Mouse (Mus musculus) testis, adult 2 months (tissue): ENCODE results near the gene Zfyve27. TPM values are rescaled to one million over a fixed set of nuclear protein-coding genes. Genes with fewer than 3 reads are reported as not detected.
A peak's percentile ranks its signal among the peaks of the same experiment; 100 is the strongest.

Experiments used
- H3K27ac ChIP-seq: fragments of 200-500 bp; 2 replicates; pipeline ENCODE4 v1.5.1; 2012; ENCODE audit warnings: low read depth, low read length; ENCODE audit not compliant: control insufficient read depth, insufficient read depth
- H3K27me3 ChIP-seq: fragments of 200-500 bp; 2 replicates; pipeline ENCODE4 v1.6.1; 2012; ENCODE audit warnings: mild to moderate bottlenecking, low read length, moderate library complexity; ENCODE audit not compliant: control insufficient read depth, insufficient read depth
- H3K36me3 ChIP-seq: fragments of 200-500 bp; 2 replicates; pipeline ENCODE4 v1.6.1; 2012; ENCODE audit warnings: mild to moderate bottlenecking, low read length; ENCODE audit not compliant: control insufficient read depth, insufficient read depth
- H3K4me1 ChIP-seq: fragments of 200-500 bp; 2 replicates; pipeline ENCODE4 v1.6.1; 2012; ENCODE audit warnings: low read length; ENCODE audit not compliant: control insufficient read depth, insufficient read depth
- H3K4me3 ChIP-seq: fragments of 200-500 bp; 2 replicates; pipeline ENCODE4 v1.5.1; 2012; ENCODE audit warnings: low read depth, mild to moderate bottlenecking, low read length, moderate library complexity, mixed read lengths; ENCODE audit not compliant: control insufficient read depth
- CTCF ChIP-seq: fragments of 200-500 bp; IDR thresholded peaks from 2 replicates; pipeline ENCODE4 v1.5.1; 2012; ENCODE audit warnings: low read depth, mild to moderate bottlenecking, inconsistent platforms, low read length, moderate library complexity; ENCODE audit not compliant: control insufficient read depth, insufficient read depth, insufficient replicate concordance
- POLR2A ChIP-seq: fragments of 200-500 bp; IDR thresholded peaks from 2 replicates; pipeline ENCODE4 v1.6.1; 2012; ENCODE audit warnings: low read depth, mild to moderate bottlenecking, inconsistent platforms, low read length, moderate library complexity; ENCODE audit not compliant: control insufficient read depth
- polyA plus RNA-seq: library from polyadenylated mRNA; depleted of rRNA; stranded (reverse); fragments of >200 nt; gene quantifications from 2 replicates; pipeline ENCODE4 v1.2.3, GENCODE M21; 2012

The Zfyve27 gene
- polyA plus RNA-seq, 1 experiment: 60.3 TPM

- no peak overlapping the region for H3K27ac ChIP-seq
- H3K4me1 ChIP-seq: peaks cover 10% of the 10 kb centered on the region
- no peak overlapping the region for H3K4me3 ChIP-seq
- TF ChIP-seq CTCF (no peak), POLR2A (no peak)
- H3K36me3 ChIP-seq: no peaks in the 10 kb centered on the region; the same call in 1 of the 2 replicates
- no peaks in the 10 kb centered on the region for H3K27me3 ChIP-seq
These were observed 37.5 kb upstream of the Zfyve27 start for GRCm38 (mm10) chr19:42126219-42126605.

- Histone ChIP-seq H3K27ac (no peak overlapping the region), H3K36me3 (no peaks in the 10 kb centered on the region), H3K4me3 (no peak overlapping the region), H3K27me3 (no peaks in the 10 kb centered on the region), H3K4me1 (peaks cover 10% of the 10 kb centered on the region)
- TF ChIP-seq POLR2A: no peak
- TF ChIP-seq CTCF: no peak
These were observed 36.7 kb upstream of the Zfyve27 start for GRCm38 (mm10) chr19:42127024-42127423.

GRCm38 (mm10) chr19:42128052-42128740 lies 35.6 kb upstream of the Zfyve27 start:
- Histone ChIP-seq H3K4me3 (peak overlapping the region; percentile 90), H3K27ac (peak overlapping the region; percentile 82), H3K27me3 (no peaks in the 10 kb centered on the region), H3K4me1 (peaks cover 10% of the 10 kb centered on the region), H3K36me3 (no peaks in the 10 kb centered on the region)
- no peak for TF ChIP-seq POLR2A
- no peak for TF ChIP-seq CTCF

GRCm38 (mm10) chr19:42128787-42129508 lies 34.8 kb upstream of the Zfyve27 start, which contains the start of gene Avpi1:
TSS of gene Avpi1 (minus strand) at chr19:42129059.
- TF ChIP-seq CTCF (no peak), POLR2A (peak; percentile 71)
- Histone ChIP-seq H3K27me3 (no peaks in the 10 kb centered on the region), H3K36me3 (no peaks in the 10 kb centered on the region), H3K4me3 (peak within 1 kb of the TSS; percentile 90), H3K27ac (peak within 1 kb of the TSS; percentile 82), H3K4me1 (peaks cover 10% of the 10 kb centered on the region)

- Histone ChIP-seq H3K36me3 (no peaks in the 10 kb centered on the region), H3K27ac (peak overlapping the region; percentile 3; the same call in 1 of the 2 replicates), H3K4me3 (peak overlapping the region; percentile 90), H3K27me3 (no peaks in the 10 kb centered on the region), H3K4me1 (peaks cover 10% of the 10 kb centered on the region)
- TF ChIP-seq CTCF: no peak
- no peak for TF ChIP-seq POLR2A
These were observed 34.0 kb upstream of the Zfyve27 start for GRCm38 (mm10) chr19:42129509-42130293.

- H3K27me3 ChIP-seq: no peaks in the 10 kb centered on the region
- no peaks in the 10 kb centered on the region for H3K36me3 ChIP-seq
- H3K27ac ChIP-seq: no peak overlapping the region
- peaks cover 10% of the 10 kb centered on the region for H3K4me1 ChIP-seq
- TF ChIP-seq CTCF (no peak), POLR2A (no peak)
- no peak overlapping the region for H3K4me3 ChIP-seq
These were observed 33.5 kb upstream of the Zfyve27 start for GRCm38 (mm10) chr19:42130294-42130606.

- H3K27ac ChIP-seq: no peak overlapping the region
- no peak overlapping the region for H3K4me3 ChIP-seq
- peaks cover 10% of the 10 kb centered on the region for H3K4me1 ChIP-seq
- TF ChIP-seq POLR2A (no peak), CTCF (no peak)
- no peaks in the 10 kb centered on the region for H3K36me3 ChIP-seq
- H3K27me3 ChIP-seq: no peaks in the 10 kb centered on the region
These were observed 32.6 kb upstream of the Zfyve27 start for GRCm38 (mm10) chr19:42131101-42131500.
